Mouse (Mus musculus) spleen, adult 2 months (tissue): ENCODE results near the gene Gal3st3.

ENCODE experiments used
- CTCF ChIP-seq: fragments of 200-500 bp; IDR thresholded peaks from 2 replicates; pipeline ENCODE4 v1.5.1; 2011; ENCODE audit warnings: mild to moderate bottlenecking, inconsistent platforms; ENCODE audit not compliant: insufficient read depth, insufficient read length, insufficient replicate concordance; ENCODE audit errors: extremely low read depth
- POLR2A ChIP-seq: fragments of 200-500 bp; IDR thresholded peaks from 2 replicates; pipeline ENCODE4 v1.6.1; 2011; ENCODE audit warnings: low read depth, low read length, inconsistent platforms

- TF ChIP-seq CTCF (no peak), POLR2A (no peak)
Measured at GRCm38 (mm10) chr19:5275736-5276135, 22.4 kb upstream of the Gal3st3 start.
